ENCODE assay signal across 9 mouse cellular contexts in the genomic region with DNA sequence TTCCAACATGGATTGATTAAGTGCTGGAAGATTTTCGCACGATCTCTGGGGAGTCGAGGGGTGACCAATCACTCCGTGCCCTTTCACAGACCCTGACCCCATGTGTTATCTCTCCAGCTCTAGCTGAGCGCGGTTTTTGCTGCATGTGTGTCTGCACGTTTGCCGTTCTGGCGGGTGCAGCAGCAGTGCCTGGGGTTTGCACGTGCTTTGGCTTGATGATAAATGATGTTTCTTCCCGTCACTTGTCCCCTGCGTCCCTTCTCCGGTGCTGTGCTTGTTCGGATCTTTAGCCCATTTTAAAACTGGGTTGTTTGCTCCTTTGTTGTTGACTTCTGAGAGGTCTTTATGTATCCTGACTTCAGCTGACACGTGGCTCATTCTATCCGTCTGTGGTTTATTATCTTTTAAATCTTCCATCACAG. TPM values are rescaled to one million over a fixed set of nuclear protein-coding genes. Genes with fewer than 3 reads are reported as not detected.
DNase-seq lines count a peak whose midpoint lies in the region; ATAC-seq and TF ChIP-seq lines count a peak whose summit lies in the region.
"Had no signal": no experiment of that assay in that cellular context is flagged by ENCODE, and none has a peak within 500 bp of the region (broad histone marks: within the 10 kb centered on the region; RNA-seq: fewer than 3 reads in every experiment).

No protein-coding gene starts in this region.

- peaks cover 26% of the 10 kb centered on the region for H3K4me1 ChIP-seq in intestine, embryonic 16.5 days (ENCODE audit: control insufficient read depth, insufficient read depth, low read length)
- H3K4me1 ChIP-seq in intestine, postnatal 0 days (replicated peaks; ENCODE audit: control insufficient read depth, insufficient read depth, low read length) = no peaks in the 10 kb centered on the region
- H3K4me1 ChIP-seq in hindbrain, embryonic 13.5 days (replicated peaks) = peaks cover 19% of the 10 kb centered on the region
- peaks cover 14% of the 10 kb centered on the region for H3K4me1 ChIP-seq in neural tube, embryonic 12.5 days

- DNase-seq in T-cell, adult 2 months (ENCODE audit: low spot score) = peak; percentile 49
- no peak for DNase-seq in urinary bladder, adult 2 months (ENCODE audit: low spot score)
- no peak for DNase-seq in Muller cell, postnatal 12 days (ENCODE audit: inconsistent ontology term)
- no peak for DNase-seq in ovary, postnatal 36 days (ENCODE audit: low spot score)

- ATAC-seq in intestine, embryonic 16.5 days = no peak
- ATAC-seq in intestine, postnatal 0 days = no peak
- no peak for ATAC-seq in hindbrain, embryonic 13.5 days (ENCODE audit: low FRiP score)
- no peak for ATAC-seq in neural tube, embryonic 12.5 days (ENCODE audit: low FRiP score, low read depth)

- peaks cover 13% of the 10 kb centered on the region for H3K27me3 ChIP-seq in intestine, embryonic 16.5 days (replicated peaks; ENCODE audit: control insufficient read depth, insufficient read depth, low read length)
- peaks cover 12% of the 10 kb centered on the region for H3K27me3 ChIP-seq in intestine, postnatal 0 days (replicated peaks; ENCODE audit: control insufficient read depth, insufficient read depth, low read length)
- peaks cover 49% of the 10 kb centered on the region for H3K27me3 ChIP-seq in hindbrain, embryonic 13.5 days
- peaks cover 25% of the 10 kb centered on the region for H3K27me3 ChIP-seq in neural tube, embryonic 12.5 days (replicated peaks)

- H3K4me3 ChIP-seq in intestine, embryonic 16.5 days (ENCODE audit: low read length) = no peak overlapping the region
- H3K4me3 ChIP-seq in intestine, postnatal 0 days (ENCODE audit: low read depth, low read length) = no peak overlapping the region
- H3K4me3 ChIP-seq in hindbrain, embryonic 13.5 days = peak overlapping the region; percentile 2; the same call in 1 of the 2 replicates
- H3K4me3 ChIP-seq in neural tube, embryonic 12.5 days = no peak overlapping the region
- H3K4me3 ChIP-seq: myocyte had no signal

- no peaks in the 10 kb centered on the region for H3K9me3 ChIP-seq in intestine, embryonic 16.5 days (ENCODE audit: control insufficient read depth, low read length)
- no peaks in the 10 kb centered on the region for H3K9me3 ChIP-seq in intestine, postnatal 0 days (ENCODE audit: control insufficient read depth)
- H3K9me3 ChIP-seq in hindbrain, embryonic 13.5 days = no peaks in the 10 kb centered on the region
- H3K9me3 ChIP-seq in neural tube, embryonic 12.5 days = no peaks in the 10 kb centered on the region

- no peak overlapping the region for H3K27ac ChIP-seq in intestine, embryonic 16.5 days (ENCODE audit: low read length)
- no peak overlapping the region for H3K27ac ChIP-seq in intestine, postnatal 0 days (ENCODE audit: low read depth, low read length)
- no peak overlapping the region for H3K27ac ChIP-seq in hindbrain, embryonic 13.5 days
- no peak overlapping the region for H3K27ac ChIP-seq in neural tube, embryonic 12.5 days

- TF ChIP-seq CTCF in intestine, postnatal 0 days (IDR thresholded peaks at IDR 0.05; ENCODE audit: low read depth) = no peak

- WGBS in intestine, embryonic 16.5 days = 10% methylated on average over 16 of the region's 16 CpGs
- 22% methylated on average over 16 of the region's 16 CpGs for WGBS in intestine, postnatal 0 days
- WGBS in hindbrain, embryonic 13.5 days = 13% methylated on average over 16 of the region's 16 CpGs
- 8% methylated on average over 16 of the region's 16 CpGs for WGBS in neural tube, embryonic 12.5 days

- H3K36me3 ChIP-seq in intestine, embryonic 16.5 days (ENCODE audit: control insufficient read depth, insufficient read depth, low read length) = no peaks in the 10 kb centered on the region
- no peaks in the 10 kb centered on the region for H3K36me3 ChIP-seq in intestine, postnatal 0 days (ENCODE audit: control insufficient read depth, insufficient read depth)
- H3K36me3 ChIP-seq in hindbrain, embryonic 13.5 days = no peaks in the 10 kb centered on the region
- no peaks in the 10 kb centered on the region for H3K36me3 ChIP-seq in neural tube, embryonic 12.5 days

- no peak overlapping the region for H3K4me2 ChIP-seq in intestine, embryonic 16.5 days (ENCODE audit: low read depth, low read length)
- H3K4me2 ChIP-seq in intestine, postnatal 0 days (replicated peaks; ENCODE audit: low read depth) = no peak overlapping the region
- H3K4me2 ChIP-seq in hindbrain, embryonic 13.5 days = peak overlapping the region; percentile 33
- peak overlapping the region; percentile 41 for H3K4me2 ChIP-seq in neural tube, embryonic 12.5 days (replicated peaks)

- 0 out of 2 replicates have a peak overlapping the region, but pooled peaks have one; percentile 4 for H3K9ac ChIP-seq in intestine, embryonic 16.5 days (ENCODE audit: low read depth, low read length)
- H3K9ac ChIP-seq in intestine, postnatal 0 days (ENCODE audit: low read depth, low read length) = no peak overlapping the region
- peak overlapping the region; percentile 39; the same call in 1 of the 2 replicates for H3K9ac ChIP-seq in hindbrain, embryonic 13.5 days
- H3K9ac ChIP-seq in neural tube, embryonic 12.5 days = no peak overlapping the region

RNA-seq across cellular contexts. Expression of a gene that starts 1.8 kb away (rescaled TPM):
- polyA plus RNA-seq in intestine, embryonic 16.5 days (2015; fragmentation: Nextera tagmentation; extraction: Ambion mirVana) = 0.40 and 0.48 TPM in 2 replicates
- 0.25 and 0.30 TPM in 2 replicates for polyA plus RNA-seq in intestine, postnatal 0 days (2015; fragmentation: Nextera tagmentation; extraction: Ambion mirVana)
- polyA plus RNA-seq in hindbrain, embryonic 13.5 days (2015; fragmentation: Nextera tagmentation; extraction: Ambion mirVana) = not detected in 2 replicates
- polyA plus RNA-seq in neural tube, embryonic 12.5 days (2016; fragmentation: Nextera tagmentation; extraction: Ambion mirVana) = not detected in 2 replicates
- 3.4 and 4.1 TPM in 2 replicates for polyA plus RNA-seq in urinary bladder, adult 2 months (2012; rRNA removed)

RNA-seq across cellular contexts. Expression of a gene that starts 40.6 kb away (rescaled TPM):
- 69.2 and 79.6 TPM in 2 replicates for polyA plus RNA-seq in intestine, embryonic 16.5 days (2015; fragmentation: Nextera tagmentation; extraction: Ambion mirVana)
- polyA plus RNA-seq in intestine, postnatal 0 days (2015; fragmentation: Nextera tagmentation; extraction: Ambion mirVana) = 22.6 and 24.1 TPM in 2 replicates
- 55.3 and 60.5 TPM in 2 replicates for polyA plus RNA-seq in hindbrain, embryonic 13.5 days (2015; fragmentation: Nextera tagmentation; extraction: Ambion mirVana)
- 103 and 109 TPM in 2 replicates for polyA plus RNA-seq in neural tube, embryonic 12.5 days (2016; fragmentation: Nextera tagmentation; extraction: Ambion mirVana)
- 17.0 and 22.2 TPM in 2 replicates for polyA plus RNA-seq in urinary bladder, adult 2 months (2012; rRNA removed)

RNA-seq across cellular contexts. Expression of a gene that starts 59.8 kb away (rescaled TPM):
- polyA plus RNA-seq in intestine, embryonic 16.5 days (2015; fragmentation: Nextera tagmentation; extraction: Ambion mirVana) = 2.2 and 2.4 TPM in 2 replicates
- 1.4 and 1.6 TPM in 2 replicates for polyA plus RNA-seq in intestine, postnatal 0 days (2015; fragmentation: Nextera tagmentation; extraction: Ambion mirVana)
- polyA plus RNA-seq in hindbrain, embryonic 13.5 days (2015; fragmentation: Nextera tagmentation; extraction: Ambion mirVana) = 8.4 and 10.7 TPM in 2 replicates
- polyA plus RNA-seq in neural tube, embryonic 12.5 days (2016; fragmentation: Nextera tagmentation; extraction: Ambion mirVana) = 9.7 and 10.5 TPM in 2 replicates
- 42.7 and 62.7 TPM in 2 replicates for polyA plus RNA-seq in urinary bladder, adult 2 months (2012; rRNA removed)

Comparison
In these comparisons a context has a peak if more than half of its experiments do, and no peak if none do; other contexts are left out.
1. H3K9ac ChIP-seq: peak in intestine, embryonic 16.5 days (single experiment) and hindbrain, embryonic 13.5 days (single experiment); none in intestine, postnatal 0 days (single experiment) and neural tube, embryonic 12.5 days (single experiment).
2. H3K4me2 ChIP-seq: peak in hindbrain, embryonic 13.5 days (single experiment) and neural tube, embryonic 12.5 days (single experiment); none in intestine, embryonic 16.5 days (single experiment) and intestine, postnatal 0 days (single experiment).